Mouse (Mus musculus): Measurements from ENCODE around the gene Pon3. TPM values are rescaled to one million over a fixed set of nuclear protein-coding genes. Genes with fewer than 3 reads are reported as not detected.
"Not testable (repeated sequence)": the region's sequence is repeated elsewhere in the genome, so short reads cannot be mapped to it uniquely, and the experiment has no call there.

Pon3 gene
- polyA plus RNA-seq, 1 experiment from 2014 or later = 10.3 TPM

DNA sequence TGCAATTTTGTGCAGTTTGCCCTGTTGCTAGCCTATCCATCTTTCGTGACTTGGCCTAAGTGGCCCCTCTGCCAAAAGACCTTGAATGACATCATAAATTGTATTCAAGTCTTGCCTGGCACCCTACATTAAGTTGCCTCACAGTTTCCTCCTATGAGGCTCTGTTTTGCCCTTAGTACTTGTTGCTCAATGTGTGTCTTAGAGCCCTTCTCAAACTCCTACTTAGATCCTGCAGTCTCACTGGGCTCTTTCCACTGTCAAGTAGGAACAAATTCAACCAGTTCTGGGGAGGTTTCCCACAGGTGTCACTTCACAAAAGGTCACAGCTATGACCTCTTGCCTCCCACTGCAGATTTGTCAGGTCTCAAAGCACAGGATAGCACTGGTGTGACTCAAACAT lies 22.3 kb downstream of the Pon3 start:
- H3K27ac ChIP-seq (ENCODE audit: low read depth, low read length) = no peak overlapping the region
- no peaks in the 10 kb centered on the region for H3K27me3 ChIP-seq (ENCODE audit: control insufficient read depth, insufficient read depth, low read length)
- H3K9ac ChIP-seq (ENCODE audit: low read depth, low read length) = no peak overlapping the region
- no peak overlapping the region for H3K4me3 ChIP-seq (ENCODE audit: low read length)
- WGBS = 88% methylated on average over 1 of the region's 1 CpGs
- no peak for ATAC-seq (ENCODE audit: low FRiP score, low TSS enrichment)
- no peaks in the 10 kb centered on the region for H3K4me1 ChIP-seq (ENCODE audit: control insufficient read depth, insufficient read depth, low read length)
- H3K36me3 ChIP-seq (ENCODE audit: control insufficient read depth, insufficient read depth, low read length) = no peaks in the 10 kb centered on the region
- H3K4me2 ChIP-seq (replicated peaks; ENCODE audit: low read depth, low read length) = no peak overlapping the region
- H3K9me3 ChIP-seq (ENCODE audit: control insufficient read depth, low read length) = no peaks in the 10 kb centered on the region

DNA sequence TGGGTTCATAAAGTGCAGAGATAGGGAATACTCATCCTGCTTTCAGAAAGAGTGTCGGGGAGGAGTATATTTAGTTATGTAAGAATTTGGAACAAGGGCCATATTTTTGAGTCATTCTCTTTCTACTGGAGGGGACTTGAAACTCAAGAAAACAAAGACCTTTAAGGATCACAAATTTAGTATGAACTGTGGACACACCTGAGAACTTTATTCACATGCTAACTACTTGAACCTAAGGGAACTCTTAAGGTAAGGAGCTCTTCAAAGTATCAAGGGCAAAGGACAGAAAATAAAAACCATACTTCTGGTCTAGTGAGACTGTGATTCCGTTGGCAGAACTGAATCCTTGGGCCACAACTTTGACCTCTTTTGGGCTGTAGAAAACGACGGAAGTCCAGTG lies 24.1 kb downstream of the Pon3 start:
- Histone ChIP-seq H3K4me2 (replicated peaks; ENCODE audit: low read depth, low read length) (no peak overlapping the region), H3K9me3 (ENCODE audit: control insufficient read depth, low read length) (no peaks in the 10 kb centered on the region), H3K9ac (ENCODE audit: low read depth, low read length) (no peak overlapping the region), H3K4me3 (ENCODE audit: low read length) (no peak overlapping the region), H3K27me3 (ENCODE audit: control insufficient read depth, insufficient read depth, low read length) (no peaks in the 10 kb centered on the region), H3K36me3 (ENCODE audit: control insufficient read depth, insufficient read depth, low read length) (no peaks in the 10 kb centered on the region), H3K4me1 (ENCODE audit: control insufficient read depth, insufficient read depth, low read length) (no peaks in the 10 kb centered on the region), H3K27ac (ENCODE audit: low read depth, low read length) (no peak overlapping the region)
- ATAC-seq (ENCODE audit: low FRiP score, low TSS enrichment) = no peak
- WGBS = 91% methylated on average over 4 of the region's 4 CpGs

DNA sequence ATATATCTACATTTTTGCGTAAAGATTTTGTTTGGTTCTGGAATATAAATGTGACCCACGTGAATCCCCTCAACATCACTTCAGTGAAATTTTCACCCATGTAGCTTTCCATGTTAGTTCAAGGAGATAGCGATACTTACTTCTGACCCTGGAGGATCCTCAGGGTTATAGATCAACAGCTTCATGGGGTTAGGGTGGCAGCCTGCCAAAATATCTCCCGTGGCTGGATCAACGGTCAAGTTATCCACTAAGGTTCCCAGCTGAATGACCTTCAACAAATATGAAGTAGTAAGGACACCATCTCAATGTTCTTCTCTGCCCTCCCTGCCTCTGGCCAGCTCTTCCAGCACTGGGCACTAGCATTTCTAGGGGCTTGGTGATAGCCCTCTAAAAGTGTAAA lies 25.8 kb downstream of the Pon3 start:
- H3K9me3 ChIP-seq (ENCODE audit: control insufficient read depth, low read length) = no peaks in the 10 kb centered on the region
- H3K9ac ChIP-seq (ENCODE audit: low read depth, low read length) = no peak overlapping the region
- 83% methylated on average over 5 of the region's 5 CpGs for WGBS
- H3K4me3 ChIP-seq (ENCODE audit: low read length) = no peak overlapping the region
- H3K27ac ChIP-seq (ENCODE audit: low read depth, low read length) = no peak overlapping the region
- H3K4me1 ChIP-seq (ENCODE audit: control insufficient read depth, insufficient read depth, low read length) = no peaks in the 10 kb centered on the region
- no peak for ATAC-seq (ENCODE audit: low FRiP score, low TSS enrichment)
- no peaks in the 10 kb centered on the region for H3K36me3 ChIP-seq (ENCODE audit: control insufficient read depth, insufficient read depth, low read length)
- no peak overlapping the region for H3K4me2 ChIP-seq (replicated peaks; ENCODE audit: low read depth, low read length)
- no peaks in the 10 kb centered on the region for H3K27me3 ChIP-seq (ENCODE audit: control insufficient read depth, insufficient read depth, low read length)

DNA sequence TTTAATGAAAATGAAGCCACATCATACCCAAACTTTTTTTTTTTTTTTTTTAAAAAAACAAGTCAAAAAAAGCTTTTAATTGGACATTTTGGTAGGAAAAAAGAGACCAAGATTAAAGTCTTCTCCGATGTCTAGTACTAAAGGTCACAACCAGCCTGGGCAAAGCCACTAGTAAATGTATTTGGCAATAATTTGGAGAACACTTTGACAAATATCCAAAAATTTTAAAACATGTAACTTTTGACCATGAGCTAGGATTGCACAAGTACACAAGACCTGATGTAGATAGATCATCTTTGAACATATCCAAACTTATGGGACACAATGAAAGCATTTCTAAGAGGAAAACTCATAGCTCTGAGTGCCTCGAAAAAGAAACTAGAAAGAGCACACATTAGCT lies 32.5 kb downstream of the Pon3 start:
- H3K4me1 ChIP-seq (ENCODE audit: control insufficient read depth, insufficient read depth, low read length); H3K36me3 ChIP-seq (ENCODE audit: control insufficient read depth, insufficient read depth, low read length); ATAC-seq (ENCODE audit: low FRiP score, low TSS enrichment); H3K9me3 ChIP-seq (ENCODE audit: control insufficient read depth, low read length); H3K27me3 ChIP-seq (ENCODE audit: control insufficient read depth, insufficient read depth, low read length); H3K4me3 ChIP-seq (ENCODE audit: low read length); H3K4me2 ChIP-seq (replicated peaks; ENCODE audit: low read depth, low read length); H3K27ac ChIP-seq (ENCODE audit: low read depth, low read length); H3K9ac ChIP-seq (ENCODE audit: low read depth, low read length): not testable (repeated sequence)
- WGBS = 91% methylated on average over 2 of the region's 2 CpGs

DNA sequence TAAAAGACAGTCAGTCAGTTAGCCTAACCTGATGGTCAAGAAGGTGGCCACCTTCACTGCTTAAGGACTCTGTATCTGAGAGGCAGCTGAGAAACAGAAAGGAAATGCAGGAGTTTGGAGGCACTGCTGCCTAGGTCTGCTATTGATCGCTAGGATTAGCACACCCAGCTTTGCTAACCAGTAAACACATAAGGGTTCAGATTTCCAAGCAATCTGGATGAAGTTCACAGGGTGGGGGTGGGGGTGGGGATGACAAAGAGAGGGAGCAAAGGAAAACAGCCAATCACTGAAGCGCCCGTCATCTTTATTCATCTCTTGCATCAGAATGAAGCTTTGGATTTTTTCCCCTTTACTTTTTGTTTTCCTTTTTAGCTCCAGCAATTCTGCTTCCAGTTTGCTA lies 34.0 kb downstream of the Pon3 start:
- Histone ChIP-seq H3K36me3 (ENCODE audit: control insufficient read depth, insufficient read depth, low read length) (no peaks in the 10 kb centered on the region), H3K4me2 (replicated peaks; ENCODE audit: low read depth, low read length) (no peak overlapping the region), H3K27ac (ENCODE audit: low read depth, low read length) (no peak overlapping the region), H3K4me3 (ENCODE audit: low read length) (no peak overlapping the region), H3K27me3 (ENCODE audit: control insufficient read depth, insufficient read depth, low read length) (no peaks in the 10 kb centered on the region), H3K4me1 (ENCODE audit: control insufficient read depth, insufficient read depth, low read length) (no peaks in the 10 kb centered on the region), H3K9me3 (ENCODE audit: control insufficient read depth, low read length) (no peaks in the 10 kb centered on the region), H3K9ac (ENCODE audit: low read depth, low read length) (no peak overlapping the region)
- WGBS = 72% methylated on average over 3 of the region's 3 CpGs
- no peak for ATAC-seq (ENCODE audit: low FRiP score, low TSS enrichment)

DNA sequence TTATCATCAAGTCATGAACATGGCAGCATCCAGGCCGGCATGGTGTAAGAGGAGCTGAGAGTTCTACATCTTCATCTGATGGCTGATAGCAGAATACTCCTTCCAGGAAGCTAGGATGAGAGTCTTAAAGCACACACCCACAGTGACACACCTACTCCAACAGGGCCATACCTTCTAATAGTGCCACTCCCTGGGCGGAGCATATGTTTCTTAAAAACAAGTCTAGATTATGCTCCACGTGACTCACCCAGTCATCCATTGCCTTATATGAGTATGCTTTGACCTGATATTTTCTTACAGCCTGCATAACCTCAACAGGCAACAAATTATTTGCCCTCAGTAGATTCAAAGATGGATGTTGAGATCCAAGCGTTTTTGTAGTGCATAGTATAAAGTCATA lies 37.9 kb downstream of the Pon3 start:
- H3K4me3 ChIP-seq (ENCODE audit: low read length) = no peak overlapping the region
- no peaks in the 10 kb centered on the region for H3K9me3 ChIP-seq (ENCODE audit: control insufficient read depth, low read length)
- H3K4me1 ChIP-seq (ENCODE audit: control insufficient read depth, insufficient read depth, low read length) = no peaks in the 10 kb centered on the region
- H3K27ac ChIP-seq (ENCODE audit: low read depth, low read length) = no peak overlapping the region
- H3K4me2 ChIP-seq (replicated peaks; ENCODE audit: low read depth, low read length) = no peak overlapping the region
- no peaks in the 10 kb centered on the region for H3K27me3 ChIP-seq (ENCODE audit: control insufficient read depth, insufficient read depth, low read length)
- H3K9ac ChIP-seq (ENCODE audit: low read depth, low read length) = no peak overlapping the region
- ATAC-seq (ENCODE audit: low FRiP score, low TSS enrichment) = no peak
- H3K36me3 ChIP-seq (ENCODE audit: control insufficient read depth, insufficient read depth, low read length) = no peaks in the 10 kb centered on the region
- 93% methylated on average over 4 of the region's 4 CpGs for WGBS

DNA sequence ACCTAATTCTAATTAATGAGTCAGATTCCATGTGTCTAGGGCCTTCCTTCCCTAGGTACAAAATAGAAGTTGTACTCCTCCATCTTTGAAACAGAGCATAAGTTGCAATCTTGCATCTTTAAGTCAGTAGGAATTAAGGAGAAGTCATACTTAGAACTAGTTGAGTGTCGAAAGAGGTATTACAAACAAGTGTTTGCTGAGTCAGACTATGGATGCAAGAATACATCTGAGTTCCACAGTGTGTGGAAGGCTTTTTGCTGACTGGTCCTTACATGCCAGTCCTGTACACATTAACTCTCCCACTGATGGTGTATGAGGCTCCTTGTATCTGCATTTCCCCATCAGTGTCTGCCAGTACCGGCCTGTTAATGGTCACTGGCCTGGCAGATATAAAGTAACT lies 48.3 kb downstream of the Pon3 start:
- H3K4me3 ChIP-seq (ENCODE audit: low read length) = no peak overlapping the region
- ATAC-seq (ENCODE audit: low FRiP score, low TSS enrichment) = no peak
- no peaks in the 10 kb centered on the region for H3K36me3 ChIP-seq (ENCODE audit: control insufficient read depth, insufficient read depth, low read length)
- H3K9ac ChIP-seq (ENCODE audit: low read depth, low read length) = no peak overlapping the region
- no peak overlapping the region for H3K27ac ChIP-seq (ENCODE audit: low read depth, low read length)
- H3K4me1 ChIP-seq (ENCODE audit: control insufficient read depth, insufficient read depth, low read length) = no peaks in the 10 kb centered on the region
- 57% methylated on average over 2 of the region's 2 CpGs for WGBS
- no peak overlapping the region for H3K4me2 ChIP-seq (replicated peaks; ENCODE audit: low read depth, low read length)
- H3K27me3 ChIP-seq (ENCODE audit: control insufficient read depth, insufficient read depth, low read length) = no peaks in the 10 kb centered on the region
- H3K9me3 ChIP-seq (ENCODE audit: control insufficient read depth, low read length) = no peaks in the 10 kb centered on the region

DNA sequence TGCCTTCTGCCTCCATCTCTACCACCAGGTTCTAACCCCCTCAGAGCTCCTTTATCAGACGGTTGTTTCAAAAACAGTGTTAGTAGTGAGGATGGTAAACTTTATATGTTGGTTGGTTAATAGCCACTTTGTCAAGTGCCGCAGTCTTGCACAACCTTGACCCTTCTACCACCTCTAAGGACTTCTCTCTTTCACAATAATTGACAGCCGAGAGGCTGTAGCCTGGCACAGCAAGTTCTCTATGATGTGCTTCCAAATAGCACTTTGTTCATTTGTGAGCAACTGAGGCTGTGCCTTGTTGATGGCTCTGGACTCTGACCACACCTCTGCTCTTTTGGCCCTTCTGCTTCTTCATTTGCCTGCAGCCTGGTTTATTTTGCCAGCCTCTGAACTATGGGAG lies 56.2 kb downstream of the Pon3 start:
- Histone ChIP-seq H3K27ac (ENCODE audit: low read depth, low read length) (no peak overlapping the region), H3K4me2 (replicated peaks; ENCODE audit: low read depth, low read length) (no peak overlapping the region), H3K9ac (ENCODE audit: low read depth, low read length) (no peak overlapping the region), H3K27me3 (ENCODE audit: control insufficient read depth, insufficient read depth, low read length) (no peaks in the 10 kb centered on the region), H3K4me1 (ENCODE audit: control insufficient read depth, insufficient read depth, low read length) (no peaks in the 10 kb centered on the region), H3K36me3 (ENCODE audit: control insufficient read depth, insufficient read depth, low read length) (no peaks in the 10 kb centered on the region), H3K9me3 (ENCODE audit: control insufficient read depth, low read length) (peaks cover 2% of the 10 kb centered on the region; the same call in 1 of the 2 replicates), H3K4me3 (ENCODE audit: low read length) (no peak overlapping the region)
- 80% methylated on average over 3 of the region's 3 CpGs for WGBS
- ATAC-seq (ENCODE audit: low FRiP score, low TSS enrichment) = no peak

DNA sequence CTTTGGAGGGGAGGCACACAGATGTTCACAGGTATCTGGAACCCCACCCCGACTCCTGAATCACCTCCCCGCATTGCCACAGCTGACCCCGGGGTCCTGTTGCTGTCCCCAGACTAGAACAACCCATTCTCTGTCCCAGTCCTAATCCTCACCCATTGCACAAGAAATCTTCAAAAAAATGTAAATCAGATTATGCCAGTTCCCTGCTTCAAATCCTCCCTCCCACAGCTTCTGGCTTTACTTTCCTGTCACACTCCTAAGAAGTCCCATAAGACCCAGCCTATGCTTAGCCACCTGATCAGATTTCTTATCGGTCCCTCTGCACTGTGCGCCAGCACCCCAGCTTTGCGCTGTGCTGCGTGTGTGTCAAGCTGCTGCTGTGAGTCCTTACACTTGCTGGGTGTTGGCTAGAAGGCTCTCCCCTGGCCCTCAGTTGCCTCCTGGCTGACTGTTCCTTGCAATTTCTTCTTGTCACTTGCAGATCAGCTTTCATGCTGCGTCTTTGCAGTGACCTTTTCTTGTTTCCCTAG lies 56.6 kb downstream of the Pon3 start:
- 83% methylated on average over 8 of the region's 8 CpGs for WGBS
- H3K9me3 ChIP-seq (ENCODE audit: control insufficient read depth, low read length) = peaks cover 2% of the 10 kb centered on the region; the same call in 1 of the 2 replicates
- H3K27me3 ChIP-seq (ENCODE audit: control insufficient read depth, insufficient read depth, low read length) = no peaks in the 10 kb centered on the region
- no peak overlapping the region for H3K9ac ChIP-seq (ENCODE audit: low read depth, low read length)
- H3K36me3 ChIP-seq (ENCODE audit: control insufficient read depth, insufficient read depth, low read length) = no peaks in the 10 kb centered on the region
- no peaks in the 10 kb centered on the region for H3K4me1 ChIP-seq (ENCODE audit: control insufficient read depth, insufficient read depth, low read length)
- H3K27ac ChIP-seq (ENCODE audit: low read depth, low read length) = no peak overlapping the region
- ATAC-seq (ENCODE audit: low FRiP score, low TSS enrichment) = no peak
- H3K4me2 ChIP-seq (replicated peaks; ENCODE audit: low read depth, low read length) = no peak overlapping the region
- H3K4me3 ChIP-seq (ENCODE audit: low read length) = no peak overlapping the region
